21 mouse cellular contexts compared by ENCODE assay signal in genomic region chr4:98804476-98805134, GRCm38 (mm10). TPM values are rescaled to one million over a fixed set of nuclear protein-coding genes. Genes with fewer than 3 reads are reported as not detected.
DNase-seq lines count a peak whose midpoint lies in the region; ATAC-seq and TF ChIP-seq lines count a peak whose summit lies in the region.
"Had no signal": no experiment of that assay in that cellular context is flagged by ENCODE, and none has a peak within 500 bp of the region (broad histone marks: within the 10 kb centered on the region; RNA-seq: fewer than 3 reads in every experiment).

No protein-coding gene starts in this region.

- DNase-seq in lung, adult 18-20 months, result no peak
- peak; percentile 67 for DNase-seq in embryo, embryonic 10.5 days (ENCODE audit: low spot score)
- DNase-seq in embryonic facial prominence, embryonic 14.5 days (ENCODE audit: low spot score), result no peak
- DNase-seq in limb, embryonic 14.5 days (ENCODE audit: low spot score), result no peak
- no peak for DNase-seq in natural killer cell, adult 2 months (ENCODE audit: low spot score in 2 of 2)
- DNase-seq: cerebellum, postnatal 14 days; kidney, adult 8-10 months; lung, embryonic 14.5 days; retina, postnatal 1 day; thymus, adult 2 months had no signal

- 82% methylated on average over 7 of the region's 7 CpGs for WGBS in lung, embryonic 15.5 days
- 35% methylated on average over 7 of the region's 7 CpGs for WGBS in embryonic facial prominence, embryonic 14.5 days
- 29% methylated on average over 7 of the region's 7 CpGs for WGBS in limb, embryonic 14.5 days

- TF ChIP-seq POLR2A in limb, embryonic 14.5 days (IDR thresholded peaks at IDR 0.05; ENCODE audit: borderline replicate concordance, extremely low read depth, insufficient read depth, insufficient read length), result no peak

- H3K27ac ChIP-seq in lung, embryonic 15.5 days, result peak overlapping the region; percentile 62
- peak overlapping the region; percentile 53 for H3K27ac ChIP-seq in embryonic facial prominence, embryonic 14.5 days (replicated peaks; ENCODE audit: low read depth, low read length)
- peak overlapping the region; percentile 3 for H3K27ac ChIP-seq in limb, embryonic 14.5 days (replicated peaks; ENCODE audit: low read depth, low read length)
- H3K27ac ChIP-seq: heart, embryonic 15.5 days; hindbrain, embryonic 15.5 days; left cerebral cortex, adult 2 months; neural tube, embryonic 13.5 days had no signal

- no peak overlapping the region for H3K9ac ChIP-seq in lung, embryonic 15.5 days
- H3K9ac ChIP-seq in embryonic facial prominence, embryonic 14.5 days (ENCODE audit: low read depth, low read length), result 0 out of 2 replicates have a peak overlapping the region, but pooled peaks have one; percentile 38
- no peak overlapping the region for H3K9ac ChIP-seq in limb, embryonic 14.5 days (ENCODE audit: low read depth, low read length, severe bottlenecking)
- H3K9ac ChIP-seq: heart, embryonic 15.5 days; hindbrain, embryonic 15.5 days; lung, embryonic 14.5 days; neural tube, embryonic 13.5 days had no signal

- no peaks in the 10 kb centered on the region; the same call in 1 of the 2 replicates for H3K36me3 ChIP-seq in lung, embryonic 15.5 days
- H3K36me3 ChIP-seq in embryonic facial prominence, embryonic 14.5 days (ENCODE audit: control insufficient read depth, insufficient read depth, low read length), result no peaks in the 10 kb centered on the region
- H3K36me3 ChIP-seq in limb, embryonic 14.5 days (ENCODE audit: control insufficient read depth, insufficient read depth, low read length), result 0 out of 2 replicates have a peak, but pooled peaks cover 4% of the 10 kb centered on the region
- H3K36me3 ChIP-seq: heart, embryonic 15.5 days; hindbrain, embryonic 15.5 days; neural tube, embryonic 13.5 days had no signal

- no peak overlapping the region for H3K4me3 ChIP-seq in lung, embryonic 15.5 days
- H3K4me3 ChIP-seq in embryonic facial prominence, embryonic 14.5 days (ENCODE audit: low read depth, low read length), result no peak overlapping the region
- no peak overlapping the region for H3K4me3 ChIP-seq in limb, embryonic 14.5 days (replicated peaks; ENCODE audit: low read length)
- H3K4me3 ChIP-seq: heart, embryonic 15.5 days; hindbrain, embryonic 15.5 days; left cerebral cortex, adult 2 months; megakaryocyte, embryonic 14.5 days; neural tube, embryonic 13.5 days had no signal

- H3K27me3 ChIP-seq in lung, embryonic 15.5 days, result no peaks in the 10 kb centered on the region
- H3K27me3 ChIP-seq in embryonic facial prominence, embryonic 14.5 days (replicated peaks; ENCODE audit: control insufficient read depth, insufficient read depth, low read length), result no peaks in the 10 kb centered on the region
- no peaks in the 10 kb centered on the region for H3K27me3 ChIP-seq in limb, embryonic 14.5 days (ENCODE audit: control insufficient read depth, insufficient read depth, low read length)
- H3K27me3 ChIP-seq: heart, embryonic 15.5 days; hindbrain, embryonic 15.5 days; megakaryocyte, embryonic 14.5 days; neural tube, embryonic 13.5 days had no signal

- H3K9me3 ChIP-seq in lung, embryonic 15.5 days, result no peaks in the 10 kb centered on the region
- no peaks in the 10 kb centered on the region for H3K9me3 ChIP-seq in embryonic facial prominence, embryonic 14.5 days (ENCODE audit: control insufficient read depth, low read length)
- no peaks in the 10 kb centered on the region for H3K9me3 ChIP-seq in limb, embryonic 14.5 days (ENCODE audit: control insufficient read depth, low read length)
- H3K9me3 ChIP-seq: heart, embryonic 15.5 days; hindbrain, embryonic 15.5 days; neural tube, embryonic 13.5 days had no signal

- no peak overlapping the region for H3K4me2 ChIP-seq in lung, embryonic 15.5 days
- H3K4me2 ChIP-seq in embryonic facial prominence, embryonic 14.5 days (ENCODE audit: low read depth, low read length), result no peak overlapping the region
- no peak overlapping the region for H3K4me2 ChIP-seq in limb, embryonic 14.5 days (replicated peaks; ENCODE audit: low read depth, low read length, severe bottlenecking)
- H3K4me2 ChIP-seq: heart, embryonic 15.5 days; hindbrain, embryonic 15.5 days; lung, embryonic 14.5 days; neural tube, embryonic 13.5 days had no signal

- peaks cover 55% of the 10 kb centered on the region for H3K4me1 ChIP-seq in lung, embryonic 15.5 days
- peaks cover 27% of the 10 kb centered on the region for H3K4me1 ChIP-seq in embryonic facial prominence, embryonic 14.5 days (ENCODE audit: control insufficient read depth, insufficient read depth, low read length)
- peaks cover 47% of the 10 kb centered on the region for H3K4me1 ChIP-seq in limb, embryonic 14.5 days (ENCODE audit: control insufficient read depth, insufficient read depth, low read length)
- H3K4me1 ChIP-seq: megakaryocyte, embryonic 14.5 days had no signal

- no peak for ATAC-seq in lung, embryonic 15.5 days (ENCODE audit: borderline replicate concordance, extremely low read depth, low FRiP score, low TSS enrichment)
- no peak for ATAC-seq in embryonic facial prominence, embryonic 14.5 days (ENCODE audit: low read depth)
- no peak for ATAC-seq in limb, embryonic 14.5 days (ENCODE audit: low FRiP score, low read depth)
- ATAC-seq in erythroblast, adult 5-6 weeks (replicated peaks; ENCODE audit: low FRiP score, poor library complexity, severe bottlenecking), result no peak
- ATAC-seq: CD4-positive, CD25-positive, alpha-beta regulatory T cell, adult 4 months had no signal

RNA-seq across cellular contexts. Expression of gene Kank4, which starts 12.7 kb away (rescaled TPM):
- polyA plus RNA-seq in lung, embryonic 15.5 days (2015; fragmentation: Nextera tagmentation; extraction: Ambion mirVana), result 3.7 and 3.9 TPM in 2 replicates
- polyA plus RNA-seq in embryonic facial prominence, embryonic 14.5 days (2014; fragmentation: Nextera tagmentation; extraction: Ambion mirVana), result 2.6 and 3.1 TPM in 2 replicates
- 11.6 and 12.5 TPM in 2 replicates for polyA plus RNA-seq in limb, embryonic 14.5 days (2012; rRNA removed)
- 3.7 and 4.0 TPM in 2 replicates for polyA plus RNA-seq in limb, embryonic 14.5 days (2014; fragmentation: Nextera tagmentation; extraction: Ambion mirVana)
- total RNA-seq in erythroblast, adult 5-6 weeks (2015; ENCODE audit: low replicate concordance), result not detected in 2 replicates
- total RNA-seq in erythroblast, adult 5-6 weeks (2017; ENCODE audit: low replicate concordance), result 0.28 TPM in 1 of 2 replicates, not detected in the other
- total RNA-seq: liver, adult 2 months had no signal
- polyA plus RNA-seq: CD4-positive, CD25-positive, alpha-beta regulatory T cell, adult 4 months had no signal

RNA-seq across cellular contexts. Expression of gene I0C0044D17Rik, which starts 19.0 kb away (rescaled TPM):
- polyA plus RNA-seq in lung, embryonic 15.5 days (2015; fragmentation: Nextera tagmentation; extraction: Ambion mirVana), result not detected in 2 replicates
- polyA plus RNA-seq in embryonic facial prominence, embryonic 14.5 days (2014; fragmentation: Nextera tagmentation; extraction: Ambion mirVana), result not detected in 2 replicates
- not detected in 2 replicates for polyA plus RNA-seq in limb, embryonic 14.5 days (2012; rRNA removed)
- polyA plus RNA-seq in limb, embryonic 14.5 days (2014; fragmentation: Nextera tagmentation; extraction: Ambion mirVana), result not detected in 2 replicates
- not detected in 2 replicates for total RNA-seq in erythroblast, adult 5-6 weeks (2015; ENCODE audit: low replicate concordance)
- total RNA-seq in erythroblast, adult 5-6 weeks (2017; ENCODE audit: low replicate concordance), result not detected in 2 replicates
- total RNA-seq: gastrocnemius, postnatal 4 days; left cerebral cortex, adult 2 months; liver, adult 2 months had no signal
- polyA plus RNA-seq: CD4-positive, CD25-positive, alpha-beta regulatory T cell, adult 4 months; heart, embryonic 15.5 days; hindbrain, embryonic 15.5 days; liver, adult 2 months; lung, embryonic 14.5 days; neural tube, embryonic 13.5 days; stomach, embryonic 14.5 days; thymus, adult 2 months had no signal

Comparison
In these comparisons a context has a peak if more than half of its experiments do, and no peak if none do; other contexts are left out.
1. H3K27ac ChIP-seq: peak in every context shown above with its lines; median percentile 62 in lung, embryonic 15.5 days; 53 in embryonic facial prominence, embryonic 14.5 days; 3 in limb, embryonic 14.5 days.